Mouse (Mus musculus): Measurements from ENCODE around the gene Drg2.

The Drg2 gene

GRCm38 (mm10) chr11:60470743-60471142 is 16.4 kb downstream of the Drg2 start:
- DNase-seq (ENCODE audit: low read depth): no peak

- no peak for DNase-seq (ENCODE audit: low read depth)
These were observed 20.1 kb downstream of the Drg2 start for GRCm38 (mm10) chr11:60474534-60474933.

GRCm38 (mm10) chr11:60475668-60476362 is 21.4 kb downstream of the Drg2 start:
- no peak for DNase-seq (ENCODE audit: low read depth)

GRCm38 (mm10) chr11:60478121-60478520 is 23.7 kb downstream of the Drg2 start:
- DNase-seq (ENCODE audit: low read depth): no peak

DNA sequence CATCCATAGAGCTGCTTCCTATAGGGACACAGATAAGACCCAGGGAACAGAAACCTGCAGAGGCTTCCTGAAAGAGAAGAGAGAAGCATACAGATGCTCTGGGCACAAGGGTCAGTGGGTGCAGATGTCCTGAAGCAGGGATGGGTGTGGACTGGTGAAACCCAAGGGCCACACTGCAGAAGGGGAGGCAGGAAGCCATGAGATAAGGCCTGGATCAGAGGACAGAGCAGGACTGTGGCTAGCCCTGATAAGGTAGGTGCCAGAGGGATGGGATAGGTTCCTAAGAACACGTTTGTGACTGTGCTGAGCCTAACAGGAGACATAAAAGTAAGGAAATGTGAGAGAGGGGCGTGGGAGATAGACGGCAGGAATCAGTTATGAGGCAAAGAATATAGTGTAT is 31.9 kb downstream of the Drg2 start:
- DNase-seq (ENCODE audit: low read depth): no peak

- DNase-seq (ENCODE audit: low read depth): no peak
These were observed 38.3 kb downstream of the Drg2 start for GRCm38 (mm10) chr11:60492726-60493125.

DNA sequence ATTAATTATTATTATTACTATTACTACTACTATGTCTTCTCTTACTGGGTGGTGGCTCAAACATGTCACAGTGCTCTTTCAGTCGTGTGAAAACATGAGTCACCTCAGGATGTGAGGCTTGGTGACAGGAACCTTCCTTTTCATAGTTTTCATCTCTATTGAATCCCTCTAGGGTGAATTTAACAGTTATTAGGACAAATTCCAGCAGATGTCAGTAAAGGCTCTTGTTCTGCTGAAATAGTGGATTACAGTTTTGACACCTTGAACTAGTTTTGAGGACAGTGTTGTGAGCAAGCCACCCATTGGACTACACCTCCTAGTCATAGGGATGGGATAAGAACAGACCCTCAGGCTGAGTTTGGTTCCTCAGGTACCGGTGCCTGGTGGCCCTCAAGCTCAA is 41.3 kb downstream of the Drg2 start:
- DNase-seq (ENCODE audit: low read depth): peak; percentile 60

- DNase-seq (ENCODE audit: low read depth): no peak
These were observed 52.9 kb downstream of the Drg2 start for GRCm38 (mm10) chr11:60507281-60507680.

- DNase-seq (ENCODE audit: low read depth): no peak
These were observed 54.6 kb downstream of the Drg2 start for GRCm38 (mm10) chr11:60508950-60509349.

- DNase-seq (ENCODE audit: low read depth): no peak
These were observed 55.1 kb downstream of the Drg2 start for GRCm38 (mm10) chr11:60509500-60509899.

GRCm38 (mm10) chr11:60511893-60512292 is 57.5 kb downstream of the Drg2 start:
- DNase-seq (ENCODE audit: low read depth): no peak

- DNase-seq (ENCODE audit: low read depth): peak; percentile 24
These were observed 58.1 kb downstream of the Drg2 start for GRCm38 (mm10) chr11:60512520-60512919.

GRCm38 (mm10) chr11:60514941-60515340 is 60.5 kb downstream of the Drg2 start:
- no peak for DNase-seq (ENCODE audit: low read depth)

DNA sequence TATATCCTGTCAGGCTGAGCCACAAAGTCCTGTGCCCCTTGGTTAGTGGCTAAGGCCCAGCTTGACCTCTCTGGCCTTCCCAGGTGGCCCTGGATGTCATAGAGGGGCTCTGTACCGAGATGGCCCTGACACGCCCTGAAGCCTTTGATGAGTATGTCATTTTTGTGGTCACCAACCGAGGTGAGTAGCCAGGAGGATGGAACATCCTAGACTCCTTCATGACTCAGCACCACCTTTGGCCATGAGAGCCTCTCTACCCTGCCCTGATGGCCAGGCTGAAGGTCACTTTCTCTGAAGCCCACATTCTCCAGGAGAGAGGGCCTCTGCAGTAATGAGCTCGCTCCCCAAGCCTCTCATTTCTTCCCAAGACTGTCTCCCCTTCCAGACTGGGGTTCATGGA is 63.9 kb downstream of the Drg2 start:
- DNase-seq (ENCODE audit: low read depth): no peak
